Mouse (Mus musculus) forebrain, embryonic 12.5 days (tissue): ENCODE measurements around the gene Hspa5. TPM values are rescaled to one million over a fixed set of nuclear protein-coding genes. Genes with fewer than 3 reads are reported as not detected.
"Not testable (repeated sequence)": the region's sequence is repeated elsewhere in the genome, so short reads cannot be mapped to it uniquely, and the experiment has no call there.

Experiments
- ATAC-seq: fragments of 200-750 bp; cut with Nextera tagmentation; 2 replicates; pipeline ENCODE4 v1.8.0; 2017; ENCODE audit warnings: moderate TSS enrichment; ENCODE audit not compliant: low FRiP score
- H3K27ac ChIP-seq: fragments of 300-500 bp; sonication (generic); 2 replicates; pipeline ENCODE4 v1.5.1; 2016; ENCODE audit warnings: mild to moderate bottlenecking
- H3K27me3 ChIP-seq: fragments of 300-500 bp; sonication (generic); 2 replicates; pipeline ENCODE4 v1.6.1; 2016; ENCODE audit warnings: mild to moderate bottlenecking
- H3K36me3 ChIP-seq: fragments of 300-500 bp; sonication (generic); replicated peaks from 2 replicates; pipeline ENCODE4 v1.6.1; 2016; ENCODE audit warnings: mild to moderate bottlenecking
- H3K4me1 ChIP-seq: fragments of 300-500 bp; sonication (generic); 2 replicates; pipeline ENCODE4 v1.6.1; 2016
- H3K4me2 ChIP-seq: fragments of 300-500 bp; sonication (generic); 2 replicates; pipeline ENCODE4 v1.6.1; 2016; ENCODE audit warnings: mild to moderate bottlenecking, moderate library complexity
- H3K4me3 ChIP-seq: fragments of 300-500 bp; sonication (generic); replicated peaks from 2 replicates; pipeline ENCODE4 v1.5.1; 2016; ENCODE audit warnings: mild to moderate bottlenecking
- H3K9ac ChIP-seq: fragments of 300-500 bp; sonication (generic); 2 replicates; pipeline ENCODE4 v1.6.1; 2016; ENCODE audit warnings: mild to moderate bottlenecking
- H3K9me3 ChIP-seq: fragments of 300-500 bp; sonication (generic); 2 replicates; pipeline ENCODE4 v1.6.1; 2016
- WGBS: fragments of 180-500 bp; shearing (Covaris S2); methylation state at CpG from one replicate; pipeline ENCODE4 v1.1.7; 2016; 5-methylcytosine and 5-hydroxymethylcytosine counted together
- polyA plus RNA-seq: library from polyadenylated mRNA; unstranded; fragments of >200 nt; fragmentation: Nextera tagmentation; extraction: Ambion mirVana; gene quantifications from 2 replicates; pipeline ENCODE4 v1.2.1, GENCODE M21; 2016

Hspa5 gene
- polyA plus RNA-seq, 1 experiment from 2014 or later = 571 TPM

- no peak overlapping the region for H3K9ac ChIP-seq
- peaks cover 46% of the 10 kb centered on the region for H3K4me1 ChIP-seq
- no peaks in the 10 kb centered on the region for H3K27me3 ChIP-seq
- H3K4me2 ChIP-seq = no peak overlapping the region
- no peak overlapping the region for H3K4me3 ChIP-seq
- peaks cover 73% of the 10 kb centered on the region for H3K36me3 ChIP-seq
- no peak overlapping the region for H3K27ac ChIP-seq
- 77% methylated on average over 1 of the region's 1 CpGs for WGBS
- H3K9me3 ChIP-seq = no peaks in the 10 kb centered on the region
- no peak for ATAC-seq
Observed at GRCm38 (mm10) chr2:34777237-34777868, 5.6 kb downstream of the Hspa5 start.

DNA sequence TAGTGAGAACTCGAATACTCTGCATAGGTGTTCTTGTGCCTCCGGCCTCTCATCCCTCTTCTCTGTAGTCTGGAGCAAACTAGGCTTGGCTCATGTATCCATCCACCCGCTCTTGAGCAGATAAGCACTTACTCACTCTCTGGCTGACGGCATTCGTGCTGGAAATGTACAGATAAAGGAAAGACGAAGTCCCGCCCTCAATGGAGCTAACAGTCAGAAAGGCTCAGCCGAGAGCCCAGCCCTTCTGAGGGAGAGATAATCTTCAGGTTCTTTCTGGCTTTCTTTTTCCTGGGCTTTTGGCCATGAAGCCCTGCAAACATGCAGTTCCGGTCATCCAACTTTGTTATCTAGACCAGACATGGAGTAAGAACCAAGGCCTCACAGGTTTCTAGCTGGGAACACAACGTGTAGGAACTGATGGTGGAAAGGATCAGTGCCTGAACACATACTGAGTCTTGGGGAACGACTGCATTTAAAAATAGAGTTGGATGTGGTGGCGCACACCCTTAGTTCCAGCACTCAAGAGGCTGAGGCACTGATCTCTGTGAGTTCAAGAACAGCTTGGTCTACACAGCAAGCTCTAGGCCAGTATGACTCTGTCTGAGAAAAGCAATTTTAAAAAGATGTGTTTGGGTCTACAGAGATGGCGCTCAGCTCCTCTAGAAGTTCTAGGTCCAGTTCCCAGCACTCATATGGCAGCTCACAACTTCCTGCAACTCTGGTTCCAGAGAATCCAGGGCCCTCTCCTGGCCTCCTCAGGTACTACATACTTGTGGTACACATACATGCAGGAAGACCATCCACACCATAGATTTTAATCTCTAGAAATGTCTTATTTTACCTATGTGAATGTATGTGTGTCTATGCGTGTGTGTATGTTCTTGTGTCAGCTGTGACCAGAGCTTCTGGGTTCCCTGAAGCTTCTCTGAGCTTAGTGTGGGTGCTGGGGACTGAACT is 11.6 kb downstream of the Hspa5 start:
- no peak overlapping the region for H3K4me3 ChIP-seq
- H3K4me2 ChIP-seq = no peak overlapping the region
- H3K36me3 ChIP-seq = peaks cover 62% of the 10 kb centered on the region
- no peak overlapping the region for H3K9ac ChIP-seq
- H3K27ac ChIP-seq = no peak overlapping the region
- H3K9me3 ChIP-seq = no peaks in the 10 kb centered on the region
- no peaks in the 10 kb centered on the region for H3K4me1 ChIP-seq
- ATAC-seq = no peak
- WGBS = 91% methylated on average over 14 of the region's 14 CpGs
- no peaks in the 10 kb centered on the region for H3K27me3 ChIP-seq

- WGBS = 85% methylated on average over 2 of the region's 2 CpGs
- Histone ChIP-seq H3K4me3 (no peak overlapping the region), H3K27ac (no peak overlapping the region), H3K4me1 (no peaks in the 10 kb centered on the region), H3K36me3 (peaks cover 55% of the 10 kb centered on the region), H3K9me3 (no peaks in the 10 kb centered on the region), H3K4me2 (no peak overlapping the region), H3K27me3 (no peaks in the 10 kb centered on the region), H3K9ac (no peak overlapping the region)
- no peak for ATAC-seq
Observed at GRCm38 (mm10) chr2:34784085-34784484, 12.3 kb downstream of the Hspa5 start.

DNA sequence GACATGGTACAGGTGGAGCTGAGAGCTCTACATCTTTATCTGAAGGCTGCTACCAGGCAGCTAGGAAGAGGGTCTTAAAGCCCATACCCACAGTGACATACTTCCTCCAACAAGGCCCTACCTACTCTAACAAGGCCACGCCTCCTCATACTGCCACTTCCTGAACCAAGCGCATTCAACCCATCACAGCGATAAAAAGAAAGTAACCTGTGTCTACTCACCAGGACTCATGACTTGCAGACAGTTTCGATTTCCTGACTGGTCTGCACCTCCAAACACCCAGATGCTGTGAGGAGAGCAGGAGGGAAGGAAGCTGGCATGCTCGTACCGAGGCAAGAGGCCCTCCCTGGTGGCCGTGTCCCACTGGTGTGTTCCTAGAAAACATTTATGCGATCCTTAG is 18.5 kb downstream of the Hspa5 start:
- Histone ChIP-seq H3K27ac (no peak overlapping the region), H3K4me2 (no peak overlapping the region), H3K9ac (no peak overlapping the region), H3K27me3 (no peaks in the 10 kb centered on the region), H3K9me3 (no peaks in the 10 kb centered on the region), H3K4me3 (no peak overlapping the region), H3K36me3 (peaks cover 32% of the 10 kb centered on the region), H3K4me1 (no peaks in the 10 kb centered on the region)
- no peak for ATAC-seq
- WGBS = 90% methylated on average over 8 of the region's 8 CpGs

DNA sequence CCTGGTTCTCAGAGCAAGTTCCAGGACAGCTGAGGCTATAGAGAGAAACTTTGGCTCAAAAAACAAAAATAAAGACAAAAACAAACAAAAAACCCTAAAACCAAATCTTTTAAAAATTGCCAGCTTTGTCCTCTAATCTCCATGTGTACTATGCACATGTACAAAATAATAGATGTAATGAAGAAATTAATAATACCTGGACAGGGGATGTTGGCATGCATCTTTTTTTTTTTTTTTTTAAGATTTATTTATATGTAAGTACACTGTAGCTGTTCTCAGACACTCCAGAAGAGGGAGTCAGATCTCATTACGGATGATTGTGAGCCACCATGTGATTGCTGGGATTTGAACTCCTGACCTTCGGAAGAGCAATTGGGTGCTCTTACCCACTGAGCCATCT is 20.8 kb downstream of the Hspa5 start:
- H3K9me3 ChIP-seq, H3K27me3 ChIP-seq, H3K27ac ChIP-seq, ATAC-seq, H3K4me3 ChIP-seq, H3K4me1 ChIP-seq, H3K4me2 ChIP-seq, H3K9ac ChIP-seq: not testable (repeated sequence)
- 94% methylated on average over 2 of the region's 2 CpGs for WGBS
- H3K36me3 ChIP-seq = peaks cover 28% of the 10 kb centered on the region

DNA sequence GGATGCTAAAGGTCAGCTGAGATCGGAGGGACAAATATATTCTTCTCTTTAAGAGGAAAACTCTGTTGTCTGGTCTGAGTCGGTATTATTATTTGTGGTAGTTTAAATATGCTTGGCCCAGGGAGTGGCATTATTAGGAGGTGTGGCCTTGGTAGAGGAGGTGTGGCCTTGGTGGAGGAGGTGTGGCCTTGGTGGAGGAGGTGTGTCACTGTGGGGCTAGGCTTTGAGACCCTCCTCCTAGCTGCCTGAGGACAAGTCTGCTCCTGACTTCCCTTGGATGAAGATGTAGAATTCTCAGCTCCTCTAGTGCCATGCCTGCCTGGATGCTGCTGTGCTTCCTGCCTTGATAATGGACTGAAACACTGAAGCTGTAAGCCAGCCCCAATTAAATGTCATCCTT is 22.7 kb downstream of the Hspa5 start:
- Histone ChIP-seq H3K4me1 (peaks cover 4% of the 10 kb centered on the region), H3K9me3 (no peaks in the 10 kb centered on the region), H3K27ac (no peak overlapping the region), H3K9ac (no peak overlapping the region), H3K4me3 (no peak overlapping the region), H3K4me2 (no peak overlapping the region), H3K36me3 (peaks cover 22% of the 10 kb centered on the region), H3K27me3 (no peaks in the 10 kb centered on the region)
- ATAC-seq = no peak
- WGBS = 94% methylated on average over 2 of the region's 2 CpGs

- Histone ChIP-seq H3K27ac (no peak overlapping the region), H3K4me3 (no peak overlapping the region), H3K36me3 (peaks cover 15% of the 10 kb centered on the region), H3K4me1 (peaks cover 7% of the 10 kb centered on the region), H3K4me2 (no peak overlapping the region), H3K27me3 (no peaks in the 10 kb centered on the region), H3K9me3 (no peaks in the 10 kb centered on the region), H3K9ac (no peak overlapping the region)
- no peak for ATAC-seq
- 92% methylated on average over 7 of the region's 7 CpGs for WGBS
Observed at GRCm38 (mm10) chr2:34795426-34795825, 23.7 kb downstream of the Hspa5 start.

GRCm38 (mm10) chr2:34799357-34800256 is 27.8 kb downstream of the Hspa5 start, which contains the start of gene Rabepk:
Rabepk (minus strand) TSS chr2:34799912.
- Histone ChIP-seq H3K9me3 (no peaks in the 10 kb centered on the region), H3K4me1 (peaks cover 17% of the 10 kb centered on the region), H3K4me2 (peak within 1 kb of the TSS; percentile 74), H3K27me3 (no peaks in the 10 kb centered on the region), H3K36me3 (peaks cover 9% of the 10 kb centered on the region; the same call in 1 of the 2 replicates), H3K9ac (peak within 1 kb of the TSS; percentile 59), H3K27ac (no peak within 1 kb of the TSS), H3K4me3 (peak within 1 kb of the TSS; percentile 67)
- peak; percentile 59 for ATAC-seq
- WGBS = 5% methylated on average over 44 of the region's 44 CpGs

DNA sequence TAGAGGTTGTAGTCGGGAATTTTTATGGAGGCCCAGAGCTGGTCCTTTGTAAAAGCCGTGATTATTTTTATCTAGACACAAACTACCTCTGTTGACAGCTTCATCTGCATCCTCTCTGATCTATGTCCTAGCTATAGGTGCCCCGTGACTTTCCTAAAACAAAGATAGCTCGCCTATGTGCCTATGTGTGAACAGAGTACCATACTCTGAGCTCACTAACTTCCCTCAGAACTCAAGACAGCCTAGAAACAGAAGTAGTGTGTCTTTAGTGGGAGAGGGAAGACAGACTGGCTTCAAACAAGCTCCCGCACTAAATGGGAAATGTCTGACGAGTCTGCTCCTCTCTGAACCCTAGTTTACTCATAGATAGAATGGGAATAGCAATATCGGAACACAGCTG is 28.6 kb downstream of the Hspa5 start:
- H3K4me3 ChIP-seq = peak overlapping the region; percentile 67; the same call in 1 of the 2 replicates

DNA sequence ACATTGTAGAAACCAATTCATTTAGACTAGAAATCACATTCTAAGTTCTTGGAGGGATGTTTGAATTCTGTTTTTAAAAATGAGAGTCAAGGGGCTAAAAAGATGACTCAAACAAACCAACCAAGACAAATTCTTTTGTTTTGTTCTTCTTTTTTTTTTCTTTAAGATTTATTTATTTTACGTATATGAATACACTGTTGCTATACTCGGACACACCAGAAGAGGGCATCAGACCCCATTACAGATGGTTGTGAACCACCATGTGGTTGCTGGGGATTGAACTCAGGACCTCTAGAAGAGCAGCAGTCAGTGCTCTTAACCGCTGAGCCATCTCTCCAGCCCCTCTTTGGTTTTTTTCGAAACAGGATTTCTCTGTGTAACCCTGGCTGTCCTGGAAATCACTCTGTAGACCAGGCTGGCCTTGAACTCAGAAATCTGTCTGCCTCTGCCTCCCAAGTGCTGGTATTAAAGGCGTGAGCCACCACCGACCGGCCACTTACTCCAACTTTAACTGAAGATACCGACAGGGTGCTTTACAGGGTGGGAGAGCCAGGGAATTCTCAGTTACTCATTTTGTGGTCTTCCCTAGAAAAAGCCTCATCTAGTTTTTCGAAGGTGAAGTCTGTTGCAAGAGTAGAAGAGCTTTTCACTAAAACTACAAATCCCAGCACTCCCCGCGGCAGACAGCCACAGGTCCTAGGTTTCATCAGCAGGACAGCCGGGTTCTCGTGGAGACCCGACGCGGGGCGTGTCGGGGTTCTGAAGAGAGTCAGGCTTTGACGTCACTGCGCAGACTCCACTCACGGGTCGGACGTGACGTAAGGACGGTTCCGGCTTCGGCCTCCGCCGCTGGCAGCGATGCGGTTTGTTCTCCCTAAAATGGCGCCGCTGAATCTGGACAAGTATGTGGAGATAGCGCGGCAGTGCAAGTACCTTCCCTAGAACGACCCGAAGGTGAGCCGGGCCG is 30.0 kb downstream of the Hspa5 start:
- Histone ChIP-seq H3K4me3 (peak overlapping the region; percentile 69), H3K9me3 (no peaks in the 10 kb centered on the region), H3K4me2 (peak overlapping the region; percentile 75), H3K27me3 (no peaks in the 10 kb centered on the region), H3K27ac (peak overlapping the region; percentile 88), H3K9ac (peak overlapping the region; percentile 73), H3K36me3 (peaks cover 8% of the 10 kb centered on the region; the same call in 1 of the 2 replicates), H3K4me1 (peaks cover 17% of the 10 kb centered on the region)
- 6% methylated on average over 39 of the region's 39 CpGs for WGBS
- peak; percentile 98 for ATAC-seq

More for the DNA sequence above, 28.6 kb downstream of the Hspa5 start:
- no peak for ATAC-seq
- Histone ChIP-seq H3K36me3 (peaks cover 4% of the 10 kb centered on the region; the same call in 1 of the 2 replicates), H3K27me3 (no peaks in the 10 kb centered on the region), H3K4me1 (peaks cover 17% of the 10 kb centered on the region), H3K4me2 (peak overlapping the region; percentile 74), H3K27ac (no peak overlapping the region), H3K9me3 (no peaks in the 10 kb centered on the region), H3K9ac (no peak overlapping the region)
- 86% methylated on average over 7 of the region's 7 CpGs for WGBS
